Mouse (Mus musculus) ZHBTc4 (cell line): Measurements from ENCODE around the gene Flg2.
A peak's percentile ranks its signal among the peaks of the same experiment; 100 is the strongest.

Experiments
- DNase-seq: peaks from one replicate; pipeline ENCODE4 v3.0.0-alpha.2; 2011; ENCODE audit warnings: low read depth, low spot score

Gene Flg2

GRCm38 (mm10) chr3:93196978-93197377 is at the start of gene Flg2:
TSS of gene Flg2 (plus strand) at chr3:93197278.
- no peak for DNase-seq

GRCm38 (mm10) chr3:93162502-93162901 is 34.6 kb upstream of the Flg2 start:
- DNase-seq, result no peak

- DNase-seq, result peak; percentile 91
Observed at GRCm38 (mm10) chr3:93162996-93163592, 34.0 kb upstream of the Flg2 start.

DNA sequence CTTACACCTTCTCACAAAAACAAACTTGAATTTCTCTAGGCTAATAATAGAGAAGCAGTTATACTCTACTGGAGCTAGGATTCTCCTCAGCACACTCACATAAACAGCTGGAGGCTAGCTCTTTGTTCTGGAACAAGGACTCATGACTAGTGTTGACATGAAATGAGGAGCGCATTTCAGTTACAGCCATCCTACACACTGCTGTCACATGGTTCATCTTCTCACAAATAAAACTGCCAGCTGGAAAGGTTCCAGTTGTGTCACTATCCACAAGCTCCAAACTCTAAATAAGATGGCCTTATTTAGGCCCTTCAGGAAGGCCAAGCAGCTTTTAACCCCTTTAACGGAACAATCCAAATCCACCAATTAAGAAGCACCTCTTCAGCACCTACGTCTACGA is 16.2 kb upstream of the Flg2 start:
- DNase-seq, result no peak

DNA sequence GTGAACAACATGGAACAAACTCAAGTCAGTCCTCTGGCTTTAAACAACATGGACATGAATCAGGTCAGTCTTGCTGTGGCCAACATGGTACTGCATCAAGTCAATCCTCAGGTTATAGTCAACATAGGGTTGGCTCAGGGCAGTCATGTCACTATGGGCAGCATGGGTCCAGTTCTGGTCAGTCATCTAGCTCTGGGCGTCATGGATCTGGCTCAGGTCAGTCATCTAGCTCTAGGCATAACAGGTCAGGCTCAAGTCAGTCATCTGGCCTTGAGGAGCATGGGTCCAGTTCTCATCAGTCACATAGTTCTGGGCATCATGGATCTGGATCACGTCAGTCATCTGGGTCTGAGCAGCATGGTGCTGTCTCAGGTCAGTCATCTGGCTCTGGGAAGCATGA is 4.9 kb downstream of the Flg2 start:
- no peak for DNase-seq

DNA sequence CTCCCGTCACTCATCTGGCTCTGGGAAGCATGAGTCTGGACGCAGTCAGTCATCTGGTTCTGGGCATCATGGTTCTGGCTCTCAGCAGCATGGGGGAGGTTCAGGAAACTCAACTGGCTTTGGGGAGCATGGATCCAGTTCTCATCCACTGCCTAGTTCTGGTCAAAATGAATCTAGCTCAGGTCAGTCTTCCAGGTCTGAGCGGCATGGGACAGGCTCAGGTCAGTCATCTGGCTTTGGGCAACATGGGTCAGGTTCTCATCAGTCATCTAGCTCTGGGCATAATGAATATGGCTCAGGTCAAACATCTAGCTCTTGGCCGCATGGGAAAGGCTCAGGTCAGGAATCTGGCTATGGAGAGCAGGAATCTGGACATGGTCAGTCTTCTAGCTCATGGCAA is 5.4 kb downstream of the Flg2 start:
- no peak for DNase-seq
